Mouse (Mus musculus) bone marrow, adult 2 months (tissue): ENCODE measurements at regions not wholly inside any gene's neighbourhood (a gene's known extent, or its start where the extent isn't known, plus 50 kb on each side); places are given as distances from the start of the nearest gene placed in this dataset.

Experiments used
- CTCF ChIP-seq: fragments of 200-500 bp; IDR thresholded peaks from 2 replicates; pipeline ENCODE4 v1.5.1; 2011; ENCODE audit warnings: low read length, control low read depth; ENCODE audit not compliant: control insufficient read depth, insufficient read depth
- POLR2A ChIP-seq: fragments of 200-500 bp; IDR thresholded peaks from 2 replicates; pipeline ENCODE4 v1.6.1; 2011; ENCODE audit warnings: low read depth, mild to moderate bottlenecking, control low read depth, low read length, borderline replicate concordance; ENCODE audit not compliant: control insufficient read depth

GRCm38 (mm10) chr7:36934792-36935555 lies 237.1 kb downstream of the Tshz3 start:
- TF ChIP-seq POLR2A (no peak), CTCF (no peak)
